19 mouse cellular contexts compared by ENCODE assay signal in the genomic region with DNA sequence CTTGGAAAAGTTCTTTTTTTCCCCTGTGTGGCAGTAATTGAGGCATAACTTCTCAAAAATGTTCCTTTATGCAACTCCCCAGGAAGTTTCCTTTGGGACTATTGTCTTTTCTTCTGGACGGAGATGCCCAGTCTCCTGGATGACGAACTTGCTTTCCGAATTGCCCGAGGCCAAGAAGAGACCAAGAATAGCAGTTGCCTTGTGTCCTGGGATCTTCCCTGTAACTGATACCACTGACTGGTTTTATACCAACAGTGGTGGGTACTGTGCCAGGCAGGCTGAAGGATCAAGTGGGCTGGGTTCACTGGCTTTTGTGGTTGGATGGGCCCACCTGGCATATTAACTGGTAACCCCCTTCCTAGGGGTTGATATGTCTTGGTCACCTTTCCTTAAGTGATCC. TPM values are rescaled to one million over a fixed set of nuclear protein-coding genes. Genes with fewer than 3 reads are reported as not detected.
DNase-seq lines count a peak whose midpoint lies in the region; ATAC-seq and TF ChIP-seq lines count a peak whose summit lies in the region.
"Had no signal": no experiment of that assay in that cellular context is flagged by ENCODE, and none has a peak within 500 bp of the region (broad histone marks: within the 10 kb centered on the region; RNA-seq: fewer than 3 reads in every experiment).

No protein-coding gene starts in this region.

- H3K9me3 ChIP-seq in kidney, embryonic 15.5 days (replicated peaks), result no peaks in the 10 kb centered on the region
- H3K9me3 ChIP-seq in neural tube, embryonic 13.5 days, result no peaks in the 10 kb centered on the region
- H3K9me3 ChIP-seq: embryonic facial prominence, embryonic 10.5 days; heart, embryonic 10.5 days; intestine, embryonic 15.5 days had no signal

- no peak for TF ChIP-seq CTCF in gastrocnemius, adult 2 months (IDR thresholded peaks at IDR 0.05)

- peak; percentile 44 for DNase-seq in gastrocnemius, adult 2 months
- DNase-seq in gastrocnemius, postnatal 14 days, result no peak
- DNase-seq in kidney, postnatal 14 days, result no peak
- no peak for DNase-seq in neural tube, embryonic 10.5 days (ENCODE audit: extremely low spot score, low spot score)
- no peak for DNase-seq in urinary bladder, postnatal 36 days (ENCODE audit: low spot score in 2 of 2)
- DNase-seq: adrenal gland, adult 8-10 months; adrenal gland, postnatal 36 days; cerebellum, adult 2 months; forebrain, postnatal 0 days; gastrocnemius, postnatal 36 days; heart, adult 11 months; heart, postnatal 10 days; heart, postnatal 4 days had no signal

- H3K36me3 ChIP-seq in kidney, embryonic 15.5 days, result peaks cover 3% of the 10 kb centered on the region; the same call in 1 of the 2 replicates
- H3K36me3 ChIP-seq in neural tube, embryonic 13.5 days, result peaks cover 33% of the 10 kb centered on the region
- H3K36me3 ChIP-seq: intestine, embryonic 15.5 days had no signal

- intact Hi-C loops in gastrocnemius, adult 2 months (cut with DNase I), result no loop called here
- intact Hi-C loops in gastrocnemius, postnatal 14 days (cut with DNase I; ENCODE audit: low total_unique reads), result no loop called here

- no peak for ATAC-seq in kidney, embryonic 15.5 days (replicated peaks; ENCODE audit: low FRiP score)
- no peak for ATAC-seq in neural tube, embryonic 13.5 days (ENCODE audit: low read depth)
- ATAC-seq: intestine, embryonic 15.5 days had no signal

- no peak overlapping the region for H3K9ac ChIP-seq in kidney, embryonic 15.5 days
- H3K9ac ChIP-seq in neural tube, embryonic 13.5 days, result no peak overlapping the region
- H3K9ac ChIP-seq: forebrain, postnatal 0 days; intestine, embryonic 15.5 days had no signal

- no peaks in the 10 kb centered on the region for H3K27me3 ChIP-seq in kidney, embryonic 15.5 days
- no peaks in the 10 kb centered on the region for H3K27me3 ChIP-seq in neural tube, embryonic 13.5 days
- H3K27me3 ChIP-seq: CH12.LX; intestine, embryonic 15.5 days had no signal

- WGBS in kidney, embryonic 15.5 days, result 76% methylated on average over 4 of the region's 4 CpGs
- WGBS in neural tube, embryonic 13.5 days, result 70% methylated on average over 4 of the region's 4 CpGs

- H3K4me1 ChIP-seq in kidney, embryonic 15.5 days, result peaks cover 22% of the 10 kb centered on the region
- H3K4me1 ChIP-seq in neural tube, embryonic 13.5 days (replicated peaks), result peaks cover 18% of the 10 kb centered on the region
- H3K4me1 ChIP-seq: embryonic facial prominence, embryonic 10.5 days had no signal

- no peak overlapping the region for H3K4me2 ChIP-seq in kidney, embryonic 15.5 days
- no peak overlapping the region for H3K4me2 ChIP-seq in neural tube, embryonic 13.5 days
- H3K4me2 ChIP-seq: intestine, embryonic 15.5 days had no signal

- H3K27ac ChIP-seq in gastrocnemius, adult 2 months, result no peak overlapping the region
- peak overlapping the region; percentile 49; the same call in 1 of the 2 replicates for H3K27ac ChIP-seq in kidney, embryonic 15.5 days
- H3K27ac ChIP-seq in neural tube, embryonic 13.5 days (replicated peaks), result 0 out of 2 replicates have a peak overlapping the region, but pooled peaks have one; percentile 23
- H3K27ac ChIP-seq: embryonic facial prominence, embryonic 10.5 days; heart, embryonic 10.5 days; intestine, embryonic 15.5 days had no signal

- H3K4me3 ChIP-seq in gastrocnemius, adult 2 months, result no peak overlapping the region
- H3K4me3 ChIP-seq in kidney, embryonic 15.5 days (replicated peaks), result no peak overlapping the region
- H3K4me3 ChIP-seq in neural tube, embryonic 13.5 days, result no peak overlapping the region
- H3K4me3 ChIP-seq: embryonic facial prominence, embryonic 10.5 days; heart, embryonic 10.5 days; intestine, embryonic 15.5 days had no signal

RNA-seq across cellular contexts. Expression of a gene that starts 9.3 kb away (rescaled TPM):
- not detected for total RNA-seq in gastrocnemius, adult 2 months (2021)
- total RNA-seq in gastrocnemius, postnatal 14 days (2021), result 1 to 10 TPM; 2.5 to 3.1 TPM
- polyA plus RNA-seq in kidney, embryonic 15.5 days (2015; fragmentation: Nextera tagmentation; extraction: Ambion mirVana), result 138 and 150 TPM in 2 replicates
- polyA plus RNA-seq in neural tube, embryonic 13.5 days (2015; fragmentation: Nextera tagmentation; extraction: Ambion mirVana), result 337 and 391 TPM in 2 replicates

RNA-seq across cellular contexts. Expression of a gene that starts 41.1 kb away (rescaled TPM):
- total RNA-seq in gastrocnemius, adult 2 months (2021), result 100 to 1,000 TPM; 248 to 267 TPM
- 100 to 1,000 TPM; 254 to 324 TPM for total RNA-seq in gastrocnemius, postnatal 14 days (2021)
- polyA plus RNA-seq in kidney, embryonic 15.5 days (2015; fragmentation: Nextera tagmentation; extraction: Ambion mirVana), result 90.4 and 94.0 TPM in 2 replicates
- 158 and 172 TPM in 2 replicates for polyA plus RNA-seq in neural tube, embryonic 13.5 days (2015; fragmentation: Nextera tagmentation; extraction: Ambion mirVana)
